Mouse (Mus musculus): Measurements from ENCODE around the gene Pts.
A peak's percentile ranks its signal among the peaks of the same experiment; 100 is the strongest.

DNA sequence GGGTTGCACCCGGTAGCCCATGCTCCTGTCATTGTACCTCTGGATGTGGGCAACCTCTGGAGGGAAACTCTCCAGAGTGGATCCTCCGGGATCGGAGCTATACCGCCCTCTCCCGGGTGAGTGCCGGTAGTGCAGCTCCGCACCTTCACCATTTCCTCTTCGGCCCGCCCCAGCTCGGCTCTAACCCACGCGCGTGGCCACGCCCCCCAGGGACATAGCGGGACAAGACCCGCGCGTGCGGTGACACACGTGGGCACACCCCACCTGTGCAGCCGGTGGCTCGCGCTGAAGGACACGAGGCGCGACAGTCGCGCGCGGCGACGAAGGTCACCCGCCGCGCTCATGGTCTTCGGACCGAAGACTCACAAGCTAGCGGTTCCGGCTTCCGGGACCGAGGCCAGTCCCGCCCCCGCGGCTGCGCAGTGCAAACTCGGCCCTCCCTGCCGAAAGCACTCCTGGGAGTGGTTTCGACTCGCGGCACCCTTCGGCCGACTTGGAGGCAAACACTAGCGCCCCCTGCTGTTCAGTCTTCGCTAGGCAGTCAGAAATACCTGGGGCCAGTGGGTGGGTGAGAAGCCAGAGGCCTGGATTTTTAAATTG is at the start of gene Pts:
- TF ChIP-seq POLR2A (IDR thresholded peaks at IDR 0.05; ENCODE audit: low read depth, low read length): peak; percentile 93
- peak; percentile 92 for TF ChIP-seq CTCF (conservative IDR thresholded peaks at IDR 0.05; ENCODE audit: insufficient read depth, insufficient read length, low read depth, low read length)

Data from kidney, adult 2 months (tissue).